Mouse (Mus musculus) telencephalon, adult 2 months (tissue): ENCODE data around the gene Fcgr4.
"Not testable (repeated sequence)": the region's sequence is repeated elsewhere in the genome, so short reads cannot be mapped to it uniquely, and the experiment has no call there.

Source experiments
- DNase-seq: peaks from one replicate; pipeline ENCODE4 v3.0.0-alpha.2; 2011; ENCODE audit warnings: low read depth, low spot score

The Fcgr4 gene

DNA sequence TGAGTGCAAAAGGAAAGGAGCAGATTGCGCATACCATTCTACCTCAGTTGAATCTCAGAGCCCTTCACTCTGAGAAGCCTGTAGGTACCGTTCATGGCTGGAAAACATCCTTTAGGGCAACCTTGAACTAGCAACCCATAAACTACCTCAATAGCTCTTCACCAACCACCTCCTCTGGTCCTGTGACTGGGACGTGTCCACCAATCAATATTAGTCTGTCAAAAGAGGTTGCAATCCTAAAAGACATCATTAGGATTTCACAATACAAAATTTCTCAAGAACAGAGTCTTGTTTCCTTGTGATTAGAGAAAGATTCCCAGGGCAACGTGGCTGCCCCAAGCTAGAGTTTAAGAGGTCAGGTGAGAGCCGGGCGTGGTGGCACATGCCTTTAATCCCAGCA is 34.6 kb downstream of the Fcgr4 start:
- DNase-seq, result no peak

DNA sequence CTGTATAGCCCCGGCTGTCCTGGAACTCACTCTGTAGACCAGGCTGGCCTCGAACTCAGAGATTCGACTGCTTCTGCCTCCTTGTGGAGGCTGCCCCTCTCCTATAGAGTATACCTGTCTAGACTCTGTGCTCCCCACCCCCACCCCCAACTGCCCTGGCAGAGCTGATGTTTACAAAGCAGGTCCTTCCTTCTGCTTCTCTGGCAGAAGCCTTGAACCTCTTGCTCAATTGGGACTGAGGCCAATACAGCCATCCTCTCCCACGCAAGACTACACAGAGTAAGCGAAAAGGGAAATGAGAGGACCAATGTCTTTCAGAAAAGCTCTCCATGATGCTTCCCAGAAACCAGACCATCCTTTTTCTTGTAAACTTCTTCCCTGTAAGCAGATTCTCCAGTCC is 38.5 kb downstream of the Fcgr4 start:
- no peak for DNase-seq

DNA sequence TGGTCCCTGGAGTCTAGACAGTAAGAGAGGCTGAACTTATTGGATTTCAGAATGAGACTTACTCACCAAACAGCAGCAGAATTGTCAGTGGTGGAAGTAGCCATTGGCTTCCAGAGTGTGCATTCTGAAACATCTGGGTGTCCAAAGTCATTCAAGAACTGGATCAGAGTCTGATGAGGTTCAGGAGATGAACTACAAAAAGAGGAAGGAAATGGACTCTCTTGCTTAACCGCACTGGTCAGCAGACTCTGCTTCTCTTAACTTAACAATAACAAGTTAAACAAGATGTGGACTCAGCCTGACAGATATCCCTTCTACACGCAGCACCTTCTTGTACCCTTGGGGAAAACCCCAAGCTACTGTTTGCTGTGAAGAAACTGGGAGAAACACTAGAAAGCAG is 40.5 kb downstream of the Fcgr4 start:
- DNase-seq, result no peak

DNA sequence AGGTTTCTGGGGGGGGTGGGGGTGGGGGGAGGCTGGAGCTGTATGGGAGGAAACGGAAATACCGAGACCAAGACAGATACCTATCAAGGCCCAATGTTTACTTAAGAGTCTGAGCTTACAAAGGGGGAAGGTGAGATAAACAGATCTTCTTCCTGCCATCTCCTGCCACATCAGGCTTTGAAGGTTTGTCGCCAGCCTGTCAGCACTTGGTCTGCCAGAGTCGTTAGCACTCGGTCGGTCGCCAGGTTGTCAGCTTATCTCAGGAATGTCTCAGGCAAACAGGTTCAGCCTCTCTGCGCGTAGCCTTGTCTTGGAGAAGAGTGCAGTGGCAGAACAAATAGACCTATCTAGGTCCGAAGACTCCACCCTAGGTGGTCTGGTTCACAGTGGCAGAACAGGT is 41.7 kb downstream of the Fcgr4 start:
- DNase-seq, result no peak

DNA sequence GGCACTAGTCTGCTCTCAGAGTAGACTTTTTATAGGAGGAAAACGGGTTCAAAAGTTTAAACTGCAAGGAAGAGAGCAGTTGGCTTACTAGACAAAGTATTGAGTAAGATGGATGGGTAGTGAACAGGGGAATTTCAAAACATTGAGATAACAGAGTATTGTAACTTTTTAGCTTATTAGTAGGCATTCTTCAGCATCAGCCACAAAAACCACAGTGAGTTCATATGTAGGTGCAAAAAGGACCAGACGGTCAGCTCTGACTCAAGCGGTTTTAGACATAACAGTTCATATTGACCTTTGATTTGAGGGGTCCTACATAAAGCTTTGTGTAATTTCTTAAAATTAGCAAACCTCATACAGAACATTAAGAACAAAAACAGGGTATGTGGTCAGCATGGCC is 42.8 kb downstream of the Fcgr4 start:
- no peak for DNase-seq

DNA sequence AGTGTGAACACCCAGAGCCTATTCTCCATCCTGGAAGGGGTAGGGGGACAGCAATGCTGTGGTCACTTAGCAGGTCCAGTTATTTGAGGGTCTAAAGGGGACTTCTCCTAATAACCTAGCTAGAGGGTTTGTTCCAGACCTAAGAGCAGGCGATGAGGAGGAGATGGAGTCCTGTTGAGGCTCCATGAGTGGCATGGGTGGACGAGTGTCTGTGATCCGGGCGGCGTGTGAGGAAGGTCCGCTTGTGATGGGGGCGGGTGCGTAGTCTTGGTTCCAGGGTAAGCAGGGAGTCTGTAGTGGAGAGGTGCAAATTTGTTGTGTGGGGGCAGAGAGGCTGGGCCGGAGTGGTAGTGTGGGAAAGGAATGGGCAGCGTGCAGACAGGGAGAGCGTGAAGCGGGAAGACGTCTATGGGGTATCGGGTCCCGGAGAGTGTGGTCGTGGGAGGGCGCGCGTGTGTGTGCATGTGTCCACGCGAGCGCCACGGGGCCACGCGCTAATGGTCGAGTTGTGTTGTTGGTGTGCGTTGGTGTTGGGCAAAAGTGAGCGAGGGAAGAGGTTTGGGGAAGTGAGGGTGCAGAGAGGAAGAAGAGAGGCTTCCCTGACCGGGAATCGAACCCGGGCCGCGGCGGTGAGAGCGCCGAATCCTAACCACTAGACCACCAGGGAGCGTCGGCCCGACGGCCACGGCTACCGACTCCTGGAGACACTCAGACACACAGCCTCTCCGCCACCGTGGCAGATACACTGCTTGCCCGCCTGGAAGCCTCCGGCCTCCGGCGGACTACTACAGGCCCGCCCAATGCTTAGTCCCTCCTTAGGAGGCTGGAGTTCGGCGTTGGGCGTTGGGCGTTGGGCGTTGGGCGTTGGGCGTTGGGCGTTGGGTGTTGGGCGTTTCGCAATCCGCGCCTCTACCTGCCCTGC is 45.1 kb downstream of the Fcgr4 start:
- DNase-seq, result not testable (repeated sequence)

DNA sequence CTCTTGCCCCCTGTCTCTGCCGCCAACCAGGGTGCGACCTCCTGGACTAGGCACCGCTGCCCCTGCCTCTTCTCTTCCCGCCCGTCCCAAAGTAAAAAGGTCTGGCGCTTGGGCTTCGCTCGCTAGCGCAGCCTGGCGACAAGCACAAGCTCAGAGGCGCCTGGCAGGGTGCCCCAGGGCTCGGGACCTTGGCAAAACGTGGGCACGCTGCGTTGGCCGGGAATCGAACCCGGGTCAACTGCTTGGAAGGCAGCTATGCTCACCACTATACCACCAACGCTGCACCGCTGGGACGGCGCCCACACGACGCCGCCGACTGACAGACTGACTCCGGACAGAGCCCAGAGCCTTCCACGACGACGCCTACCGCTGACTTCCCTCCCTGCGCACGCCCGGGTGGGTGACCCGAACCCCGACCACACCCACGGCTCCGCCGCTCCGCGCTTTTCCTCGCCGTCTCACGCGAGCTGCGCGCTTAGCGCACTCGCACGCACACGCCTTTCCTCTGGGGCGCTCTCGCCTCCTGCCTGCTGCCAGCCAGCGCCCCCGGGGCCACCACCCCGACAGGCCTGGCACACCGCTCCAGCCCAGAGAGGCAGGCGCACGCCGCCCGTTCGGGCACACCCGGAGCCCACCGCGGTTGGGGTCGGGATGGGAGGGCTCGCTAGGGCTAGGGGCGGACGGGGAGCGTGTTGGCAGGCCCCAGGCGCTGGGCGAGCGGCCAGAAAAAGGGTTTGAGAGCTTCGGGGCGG is 45.9 kb downstream of the Fcgr4 start, which contains the start of gene Fcgr3:
Gene Fcgr3 (minus strand): TSS at position 445 of the 752 bp plus-strand sequence.
- DNase-seq, result not testable (repeated sequence)

DNA sequence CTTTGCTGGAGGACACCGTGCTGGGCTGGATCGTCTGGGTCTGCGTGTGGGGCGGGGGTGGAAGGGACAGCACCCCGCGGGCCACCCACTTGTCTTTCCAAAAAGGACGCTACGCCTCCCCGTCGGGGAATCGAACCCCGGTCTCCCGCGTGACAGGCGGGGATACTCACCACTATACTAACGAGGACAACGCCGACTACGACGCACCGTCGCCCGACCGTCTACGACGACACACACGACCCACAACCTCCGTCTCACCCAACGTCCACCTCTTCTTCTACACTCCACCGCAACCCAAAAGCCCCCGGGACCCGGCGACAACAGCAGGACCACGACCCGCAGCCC is 46.5 kb downstream of the Fcgr4 start:
- DNase-seq, result not testable (repeated sequence)

DNA sequence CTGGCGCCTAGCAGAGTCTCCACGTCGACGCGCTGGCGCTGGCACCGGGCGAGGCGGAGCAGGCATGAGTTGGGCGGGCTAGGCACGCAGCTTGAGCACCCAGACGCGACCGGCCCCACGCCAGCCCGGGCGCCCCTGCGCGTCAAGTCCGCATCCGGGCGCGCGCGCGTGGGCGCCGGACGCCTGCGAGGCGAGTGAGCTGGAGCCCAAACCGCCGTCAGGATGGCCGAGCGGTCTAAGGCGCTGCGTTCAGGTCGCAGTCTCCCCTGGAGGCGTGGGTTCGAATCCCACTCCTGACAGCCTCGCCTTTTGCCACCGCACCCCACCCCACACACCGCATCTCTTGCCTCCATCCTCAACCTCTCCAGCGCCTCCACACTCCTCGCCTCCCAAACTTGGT is 47.0 kb downstream of the Fcgr4 start:
- not testable (repeated sequence) for DNase-seq

DNA sequence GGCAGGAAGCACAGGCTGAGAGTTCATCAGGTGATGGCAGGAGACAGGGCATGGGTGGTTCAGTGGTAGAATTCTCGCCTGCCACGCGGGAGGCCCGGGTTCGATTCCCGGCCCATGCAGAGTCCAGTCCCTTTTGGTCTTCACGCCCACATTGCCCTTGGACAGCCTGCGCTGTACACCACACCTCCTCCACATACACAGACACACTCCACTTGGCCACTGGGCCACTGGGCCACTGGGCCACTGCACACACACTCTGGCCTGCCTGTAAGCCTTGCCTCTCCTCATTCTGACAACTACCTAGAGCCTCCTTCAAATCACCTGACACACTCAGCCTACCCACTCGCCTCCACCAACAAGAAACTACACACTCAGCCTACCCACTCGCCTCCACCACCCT is 47.9 kb downstream of the Fcgr4 start:
- not testable (repeated sequence) for DNase-seq

DNA sequence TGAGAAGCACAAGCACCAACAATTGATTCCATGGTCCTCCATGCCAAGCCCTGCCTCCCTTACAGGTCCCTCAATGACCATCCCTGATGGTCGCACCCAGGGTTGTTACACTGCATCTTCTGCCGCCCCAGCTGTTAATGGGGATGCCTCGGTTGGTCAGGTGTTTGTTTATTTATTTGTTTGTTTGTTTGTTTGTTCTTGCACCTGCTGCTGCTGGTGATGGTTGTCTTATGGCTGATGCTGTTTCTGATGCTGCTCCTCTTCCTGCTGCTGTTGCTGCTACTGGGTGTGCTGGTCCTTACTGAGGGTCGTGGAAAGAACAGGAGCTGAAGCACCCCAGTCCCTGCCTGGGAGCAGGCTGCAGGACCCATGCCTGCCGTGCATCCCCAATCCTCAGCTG is 49.2 kb downstream of the Fcgr4 start:
- DNase-seq, result not testable (repeated sequence)

DNA sequence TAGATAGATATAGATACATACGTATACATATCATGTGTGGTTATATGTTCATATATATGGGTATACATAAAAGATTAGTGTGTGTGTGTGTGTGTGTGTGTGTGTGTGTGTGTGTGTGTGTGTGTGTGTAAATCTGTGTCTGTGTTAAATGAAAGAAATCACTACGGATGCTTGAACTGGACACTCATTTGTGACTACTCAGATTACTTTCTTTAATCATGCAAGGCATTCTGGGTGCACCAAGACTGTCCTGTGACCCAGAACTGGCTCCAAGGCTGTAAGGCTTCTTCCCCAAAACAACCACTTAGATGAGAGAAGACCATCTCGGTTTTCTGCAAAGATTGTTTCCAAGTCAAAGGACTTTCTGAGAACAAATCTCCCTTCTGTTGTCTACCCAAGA is 50.8 kb downstream of the Fcgr4 start:
- not testable (repeated sequence) for DNase-seq

DNA sequence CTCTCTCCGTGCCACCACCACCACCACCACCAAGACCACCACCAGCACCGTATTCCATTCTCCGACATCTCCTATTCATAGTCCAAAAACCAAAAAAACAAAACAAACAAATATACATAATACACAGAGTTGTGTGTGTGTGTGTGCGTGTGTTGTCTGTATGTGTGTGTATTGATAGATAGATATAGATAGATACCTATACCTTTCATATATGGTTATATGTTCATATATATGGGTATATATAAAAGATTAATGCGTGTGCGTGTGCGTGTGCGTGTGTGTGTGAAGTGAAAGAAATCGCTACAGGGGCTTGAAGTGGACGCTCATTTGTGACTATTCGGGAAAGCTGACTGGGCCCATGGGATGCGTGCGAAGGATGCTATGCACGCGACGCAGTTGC is 52.2 kb downstream of the Fcgr4 start:
- not testable (repeated sequence) for DNase-seq

DNA sequence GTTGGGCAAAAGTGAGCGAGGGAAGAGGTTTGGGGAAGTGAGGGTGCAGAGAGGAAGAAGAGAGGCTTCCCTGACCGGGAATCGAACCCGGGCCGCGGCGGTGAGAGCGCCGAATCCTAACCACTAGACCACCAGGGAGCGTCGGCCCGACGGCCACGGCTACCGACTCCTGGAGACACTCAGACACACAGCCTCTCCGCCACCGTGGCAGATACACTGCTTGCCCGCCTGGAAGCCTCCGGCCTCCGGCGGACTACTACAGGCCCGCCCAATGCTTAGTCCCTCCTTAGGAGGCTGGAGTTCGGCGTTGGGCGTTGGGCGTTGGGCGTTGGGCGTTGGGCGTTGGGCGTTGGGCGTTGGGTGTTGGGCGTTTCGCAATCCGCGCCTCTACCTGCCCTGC is 53.0 kb downstream of the Fcgr4 start:
- DNase-seq, result not testable (repeated sequence)

DNA sequence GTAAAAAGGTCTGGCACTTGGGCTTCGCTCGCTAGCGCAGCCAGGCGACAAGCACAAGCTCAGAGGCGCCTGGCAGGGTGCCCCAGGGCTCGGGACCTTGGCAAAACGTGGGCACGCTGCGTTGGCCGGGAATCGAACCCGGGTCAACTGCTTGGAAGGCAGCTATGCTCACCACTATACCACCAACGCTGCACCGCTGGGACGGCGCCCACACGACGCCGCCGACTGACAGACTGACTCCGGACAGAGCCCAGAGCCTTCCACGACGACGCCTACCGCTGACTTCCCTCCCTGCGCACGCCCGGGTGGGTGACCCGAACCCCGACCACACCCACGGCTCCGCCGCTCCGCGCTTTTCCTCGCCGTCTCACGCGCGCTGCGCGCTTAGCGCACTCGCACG is 53.5 kb downstream of the Fcgr4 start:
- not testable (repeated sequence) for DNase-seq

DNA sequence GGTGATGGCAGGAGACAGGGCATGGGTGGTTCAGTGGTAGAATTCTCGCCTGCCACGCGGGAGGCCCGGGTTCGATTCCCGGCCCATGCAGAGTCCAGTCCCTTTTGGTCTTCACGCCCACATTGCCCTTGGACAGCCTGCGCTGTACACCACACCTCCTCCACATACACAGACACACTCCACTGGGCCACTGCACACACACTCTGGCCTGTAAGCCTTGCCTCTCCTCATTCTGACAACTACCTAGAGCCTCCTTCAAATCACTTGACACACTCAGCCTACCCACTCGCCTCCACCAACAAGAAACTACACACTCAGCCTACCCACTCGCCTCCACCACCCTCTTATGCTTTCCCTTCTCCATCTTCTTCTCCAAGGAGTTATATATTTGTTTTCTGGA is 55.6 kb downstream of the Fcgr4 start:
- not testable (repeated sequence) for DNase-seq

DNA sequence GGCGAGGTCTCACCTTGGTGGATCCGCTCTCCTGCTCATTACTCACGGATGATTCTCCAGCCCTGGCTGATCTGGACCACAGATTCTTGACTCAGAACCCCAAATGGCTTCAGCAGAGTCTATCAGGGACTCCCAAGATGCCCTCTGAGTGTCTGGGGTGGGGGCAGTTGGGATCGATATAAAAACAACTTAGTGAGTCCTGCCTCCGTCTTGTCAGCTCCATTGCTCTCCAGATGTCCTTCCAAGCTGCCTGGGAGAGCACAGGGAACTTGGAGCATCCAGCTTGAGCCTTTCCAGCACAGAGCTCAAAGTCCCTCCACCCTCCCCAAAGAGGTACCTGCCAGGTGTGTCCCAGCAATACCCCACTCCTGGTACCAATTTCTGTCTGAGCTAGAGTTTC is 57.5 kb downstream of the Fcgr4 start:
- not testable (repeated sequence) for DNase-seq

DNA sequence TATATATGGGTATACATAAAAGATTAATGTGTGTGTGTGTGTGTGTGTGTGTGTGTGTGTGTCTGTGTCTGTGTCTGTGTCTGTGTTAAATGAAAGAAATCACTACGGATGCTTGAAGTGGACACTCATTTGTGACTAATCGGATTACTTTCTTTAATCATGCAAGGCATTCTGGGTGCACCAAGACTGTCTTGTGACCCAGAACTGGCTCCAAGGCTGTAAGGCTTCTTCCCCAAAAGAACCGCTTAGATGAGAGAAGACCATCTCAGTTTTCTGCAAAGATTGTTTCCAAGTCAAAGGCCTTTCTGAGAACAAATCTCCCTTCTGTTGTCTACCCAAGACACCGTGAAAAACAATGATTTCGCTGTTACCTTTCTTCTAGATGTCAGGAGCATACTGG is 58.5 kb downstream of the Fcgr4 start:
- not testable (repeated sequence) for DNase-seq

DNA sequence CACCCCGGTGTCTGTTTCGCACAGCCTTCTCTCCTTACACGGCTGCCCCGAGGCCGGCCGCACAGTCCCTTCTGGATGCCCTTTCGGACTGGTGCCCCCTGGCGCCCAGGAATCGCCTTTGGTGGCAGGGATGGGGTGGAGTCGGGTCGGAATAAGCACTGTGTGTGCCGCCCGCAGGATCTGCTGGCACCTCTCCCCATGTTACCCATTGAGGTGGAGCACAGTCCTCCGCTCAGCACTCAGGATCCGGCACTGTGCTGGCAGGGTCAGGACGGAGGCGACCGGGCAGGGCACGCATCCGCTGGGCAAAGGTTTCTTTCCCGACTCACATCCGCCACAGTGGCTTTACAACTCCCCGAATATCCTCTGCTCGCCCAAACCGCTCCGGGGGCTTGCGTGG is 59.2 kb downstream of the Fcgr4 start:
- DNase-seq, result not testable (repeated sequence)

DNA sequence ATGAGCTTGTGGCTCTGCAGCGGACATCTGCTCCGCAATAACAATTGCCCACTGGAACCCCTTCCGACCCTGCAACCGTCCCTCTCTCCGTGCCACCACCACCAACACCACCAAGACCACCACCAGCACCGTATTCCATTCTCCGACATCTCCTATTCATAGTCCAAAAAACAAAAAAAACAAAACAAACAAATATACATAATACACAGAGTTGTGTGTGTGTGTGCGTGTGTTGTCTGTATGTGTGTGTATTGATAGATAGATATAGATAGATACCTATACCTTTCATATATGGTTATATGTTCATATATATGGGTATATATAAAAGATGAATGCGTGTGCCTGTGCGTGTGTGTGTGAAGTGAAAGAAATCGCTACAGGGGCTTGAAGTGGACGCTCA is 59.7 kb downstream of the Fcgr4 start:
- not testable (repeated sequence) for DNase-seq

DNA sequence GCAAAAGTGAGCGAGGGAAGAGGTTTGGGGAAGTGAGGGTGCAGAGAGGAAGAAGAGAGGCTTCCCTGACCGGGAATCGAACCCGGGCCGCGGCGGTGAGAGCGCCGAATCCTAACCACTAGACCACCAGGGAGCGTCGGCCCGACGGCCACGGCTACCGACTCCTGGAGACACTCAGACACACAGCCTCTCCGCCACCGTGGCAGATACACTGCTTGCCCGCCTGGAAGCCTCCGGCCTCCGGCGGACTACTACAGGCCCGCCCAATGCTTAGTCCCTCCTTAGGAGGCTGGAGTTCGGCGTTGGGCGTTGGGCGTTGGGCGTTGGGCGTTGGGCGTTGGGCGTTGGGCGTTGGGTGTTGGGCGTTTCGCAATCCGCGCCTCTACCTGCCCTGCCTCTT is 60.6 kb downstream of the Fcgr4 start:
- not testable (repeated sequence) for DNase-seq
